Mouse (Mus musculus) CD4-positive helper T cell, adult 2 months (primary cell): ENCODE data around the gene Cfp.

Experiments
- DNase-seq: peaks from one replicate; pipeline ENCODE4 v3.0.0-alpha.2; 2012; ENCODE audit warnings: low read depth, missing footprints, low spot score

Gene Cfp

DNA sequence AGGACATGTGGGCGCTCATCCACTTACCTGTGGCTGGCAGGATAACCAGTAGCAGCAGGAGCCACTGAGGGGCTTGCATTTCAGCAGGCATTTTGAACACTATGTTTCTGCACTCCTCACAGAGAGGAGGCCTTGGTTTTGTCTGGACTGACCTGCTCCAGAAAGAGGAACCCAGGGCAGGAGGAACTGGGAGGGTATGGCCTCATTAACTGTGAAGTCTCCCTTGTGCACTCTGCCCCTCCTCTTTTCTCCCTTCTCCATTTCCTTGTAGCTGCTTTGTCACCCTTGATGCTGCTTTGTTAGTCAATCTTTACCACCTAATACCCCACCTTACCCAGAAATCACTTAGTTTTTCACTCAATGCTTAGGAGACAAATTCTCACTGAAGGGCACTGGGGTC is at the start of gene Cfp:
Gene Cfp (minus strand): TSS at position 192 of the 400 bp plus-strand sequence.
- DNase-seq: no peak

DNA sequence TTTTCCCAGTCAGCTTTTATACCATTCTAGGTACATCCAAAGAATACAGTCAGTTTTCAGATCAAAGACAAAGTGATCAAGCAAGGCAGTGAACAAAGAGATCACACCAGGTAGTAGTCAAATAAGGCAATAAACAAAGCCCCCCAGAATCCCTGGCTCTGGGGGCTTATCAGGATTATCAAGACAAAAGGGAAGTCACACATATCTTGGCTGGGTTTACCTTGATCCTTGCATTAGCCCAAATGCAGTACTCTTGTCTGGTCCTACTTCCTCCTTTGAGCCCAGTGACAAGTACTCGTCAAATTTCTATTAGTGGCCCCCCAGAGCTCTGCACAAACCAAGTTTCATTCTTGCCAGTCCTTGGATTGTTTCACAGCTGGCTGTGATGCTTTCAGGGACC is 49.5 kb upstream of the Cfp start:
- DNase-seq: no peak

DNA sequence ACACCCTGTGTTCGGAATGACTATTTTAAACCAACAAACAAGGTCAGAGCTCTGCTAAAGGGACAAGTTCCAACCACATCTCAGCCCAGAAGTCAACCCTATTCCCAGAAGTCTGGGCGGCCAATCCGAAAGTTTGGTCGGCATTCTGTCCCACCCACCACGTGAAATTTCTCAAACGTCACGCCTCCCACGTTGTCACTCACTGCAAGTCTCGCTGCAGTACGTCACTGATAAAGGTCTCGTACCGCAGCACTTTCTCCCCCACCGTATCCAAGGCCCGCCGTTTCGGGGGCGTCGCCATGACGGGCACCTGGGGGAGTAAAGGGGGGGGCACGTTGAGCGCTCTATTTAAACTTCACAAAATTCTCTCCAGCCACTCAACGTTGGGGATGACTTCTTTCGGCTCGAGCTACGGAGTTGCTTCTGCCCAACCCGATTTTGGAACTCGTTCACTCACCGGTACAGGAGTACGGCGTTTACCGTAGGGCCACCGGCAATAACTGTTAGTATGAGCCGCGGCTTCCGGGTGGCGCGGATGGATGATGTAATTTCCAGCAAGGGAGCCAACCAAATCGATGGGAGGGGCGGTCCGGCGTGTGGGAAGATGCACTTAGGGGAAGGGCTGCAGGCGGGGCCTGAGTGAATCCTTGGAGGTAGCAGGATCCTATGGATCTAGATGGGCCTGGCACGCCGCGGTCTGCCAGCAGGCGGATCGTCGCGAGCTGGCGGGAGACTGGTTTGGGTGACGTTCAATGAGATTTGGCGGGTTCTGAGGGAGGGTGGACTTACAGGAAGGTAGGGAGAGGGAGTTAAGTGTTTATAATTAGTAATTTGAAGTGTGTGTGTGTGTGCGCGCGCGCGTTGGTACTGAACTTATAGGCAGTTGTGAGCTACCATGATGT is 30.4 kb upstream of the Cfp start, which contains the start of gene Uxt:
Gene Uxt (minus strand): TSS at position 541 of the 902 bp plus-strand sequence.
- DNase-seq: peak; percentile 91

DNA sequence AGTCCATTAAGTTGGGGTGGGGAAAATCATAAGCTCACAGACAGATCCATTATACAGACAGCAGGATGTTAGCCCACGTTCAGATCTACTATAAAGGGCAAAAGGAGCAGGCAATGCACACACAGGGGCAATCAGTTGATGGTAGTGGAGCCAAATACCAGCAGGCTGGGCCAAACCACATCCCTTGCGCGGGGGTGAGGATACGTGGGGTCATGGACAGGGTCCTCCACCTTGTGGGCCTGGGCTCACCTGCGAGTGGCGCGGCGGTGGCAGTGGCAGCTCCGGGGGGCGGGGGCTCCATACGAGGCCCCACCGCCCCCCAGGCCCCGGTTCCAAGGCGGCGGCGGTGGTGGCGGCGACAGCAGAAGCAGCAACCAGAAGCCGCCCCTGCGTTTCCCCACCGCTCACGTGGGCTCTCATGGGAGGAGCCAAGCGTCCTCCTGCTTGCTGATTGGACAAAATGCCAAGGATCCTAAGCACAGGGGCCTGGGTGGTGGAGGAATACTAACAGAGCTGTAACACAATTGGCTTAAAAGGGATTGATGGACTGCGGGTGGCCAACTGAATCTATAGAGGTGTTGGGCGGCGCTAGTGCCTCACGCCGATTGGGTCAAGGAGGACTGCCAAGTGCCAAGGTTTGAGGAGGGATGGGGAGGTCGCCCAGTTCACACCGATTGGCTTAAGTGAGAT is 19.0 kb upstream of the Cfp start, which contains the start of gene Elk1:
Gene Elk1 (minus strand): TSS at position 418 of the 690 bp plus-strand sequence.
- DNase-seq: peak; percentile 92

DNA sequence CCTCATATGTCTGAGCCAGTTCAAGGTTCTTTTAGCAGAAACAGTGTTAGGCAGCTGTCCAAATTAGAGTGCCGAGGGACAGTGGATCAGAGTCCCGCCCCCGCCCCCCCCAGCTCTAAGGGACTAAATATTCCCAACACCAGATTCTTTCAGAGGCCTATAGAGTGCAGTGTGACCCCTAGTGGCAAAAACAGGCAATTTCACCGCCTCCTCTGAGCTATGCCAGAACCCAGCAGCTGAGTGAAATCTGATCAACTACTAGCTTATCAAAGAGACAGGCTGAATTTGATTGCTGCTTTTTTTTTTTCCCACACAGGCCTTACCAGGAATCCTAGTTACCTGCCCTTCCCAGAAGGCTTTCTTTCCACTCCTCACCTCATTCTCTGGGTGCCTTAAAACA is 14.7 kb upstream of the Cfp start:
- DNase-seq: peak; percentile 44

DNA sequence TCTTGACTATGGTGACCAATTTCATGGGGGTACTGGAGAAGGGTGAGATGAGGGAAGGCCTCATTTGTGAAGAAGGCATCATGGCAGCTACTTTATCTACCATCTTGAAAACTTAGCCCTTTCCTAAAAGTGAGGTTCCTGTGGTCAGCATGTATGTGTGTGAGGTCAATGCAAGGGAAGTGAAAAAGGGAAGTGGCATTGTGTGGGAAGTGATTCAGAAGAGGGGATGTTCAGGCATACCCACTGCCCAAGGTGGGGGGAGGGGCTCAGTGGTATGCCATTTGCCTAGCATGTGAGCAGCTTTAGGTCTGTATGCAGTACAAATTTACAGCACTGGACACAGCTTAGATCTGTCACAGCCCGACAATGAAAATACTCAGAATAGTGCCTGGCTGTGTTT is 608 bp upstream of the Cfp start:
- DNase-seq: no peak

DNA sequence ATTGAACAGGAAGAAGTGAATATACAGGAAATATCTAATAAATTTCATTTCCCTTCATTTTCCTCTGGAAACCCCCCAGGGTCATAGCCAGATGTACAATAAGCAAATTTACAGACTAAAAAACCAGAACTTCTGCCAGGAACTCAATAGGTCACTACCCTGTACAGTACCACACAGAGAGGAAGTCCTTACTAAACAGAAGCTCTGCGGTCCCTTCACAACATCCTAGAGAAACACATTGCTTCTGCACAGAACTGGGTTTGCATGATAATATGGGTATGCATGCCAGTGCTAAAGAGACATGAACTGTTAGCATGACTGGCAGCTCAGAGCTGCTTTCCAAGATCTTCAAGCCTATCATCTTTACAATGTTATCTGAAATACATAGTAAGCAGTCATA is 1.5 kb downstream of the Cfp start:
- no peak for DNase-seq

DNA sequence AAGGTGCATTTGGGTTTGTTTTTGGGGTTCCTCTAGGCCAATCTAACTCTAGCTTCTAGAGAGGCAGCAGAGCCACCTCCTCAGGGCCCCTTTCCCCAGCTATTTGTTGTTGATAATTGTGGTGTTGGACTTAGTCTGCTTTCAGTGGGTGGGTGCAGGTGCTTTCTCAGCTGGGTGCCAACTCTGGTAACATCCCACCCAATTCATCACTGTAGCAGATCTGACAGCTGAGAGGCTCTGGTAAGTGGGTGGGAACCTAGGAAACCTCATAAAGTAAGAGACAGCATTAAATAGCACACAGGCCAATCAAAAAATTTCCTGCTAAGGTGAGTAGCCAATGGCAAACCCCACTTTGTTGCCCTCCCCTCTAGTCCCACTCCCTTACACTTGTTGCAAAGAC is 6.4 kb downstream of the Cfp start:
- DNase-seq: no peak

DNA sequence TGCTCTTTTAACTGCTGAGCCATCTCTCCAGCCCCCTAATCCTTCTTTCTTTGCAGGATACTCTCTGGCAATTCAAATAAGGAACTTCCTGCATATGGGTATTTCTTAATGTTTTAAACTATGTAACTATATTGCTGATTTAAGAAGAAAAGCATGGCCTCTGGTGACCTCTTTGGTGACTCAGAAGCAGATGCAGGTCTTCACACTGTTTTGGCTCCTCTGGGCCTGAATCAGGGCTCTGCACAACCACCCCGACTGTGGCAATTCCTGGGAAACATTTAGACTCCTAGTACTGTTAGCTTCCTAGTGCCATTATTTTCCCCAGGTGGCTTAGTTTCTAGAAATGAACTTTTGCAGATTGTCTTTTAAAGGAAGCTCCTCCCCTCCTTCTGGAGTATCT is 7.8 kb downstream of the Cfp start:
- no peak for DNase-seq

DNA sequence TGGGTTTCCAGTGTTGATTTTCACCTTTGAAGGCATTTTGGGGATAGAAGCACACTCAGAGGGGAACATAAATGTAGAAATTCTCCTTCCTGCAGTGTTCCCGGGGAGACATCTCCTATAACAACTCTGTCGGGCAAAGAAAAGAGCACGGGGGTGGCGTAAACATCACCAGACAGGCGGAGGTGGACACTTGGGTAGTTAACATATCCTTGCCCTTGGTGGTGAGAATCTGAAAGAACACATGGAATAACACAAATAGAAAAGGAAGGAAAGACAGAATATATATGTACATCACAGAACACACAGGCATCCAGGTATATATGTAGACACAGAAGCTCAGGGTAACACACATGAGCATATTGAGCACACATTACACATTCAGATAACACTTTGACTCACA is 10.0 kb downstream of the Cfp start:
- no peak for DNase-seq

DNA sequence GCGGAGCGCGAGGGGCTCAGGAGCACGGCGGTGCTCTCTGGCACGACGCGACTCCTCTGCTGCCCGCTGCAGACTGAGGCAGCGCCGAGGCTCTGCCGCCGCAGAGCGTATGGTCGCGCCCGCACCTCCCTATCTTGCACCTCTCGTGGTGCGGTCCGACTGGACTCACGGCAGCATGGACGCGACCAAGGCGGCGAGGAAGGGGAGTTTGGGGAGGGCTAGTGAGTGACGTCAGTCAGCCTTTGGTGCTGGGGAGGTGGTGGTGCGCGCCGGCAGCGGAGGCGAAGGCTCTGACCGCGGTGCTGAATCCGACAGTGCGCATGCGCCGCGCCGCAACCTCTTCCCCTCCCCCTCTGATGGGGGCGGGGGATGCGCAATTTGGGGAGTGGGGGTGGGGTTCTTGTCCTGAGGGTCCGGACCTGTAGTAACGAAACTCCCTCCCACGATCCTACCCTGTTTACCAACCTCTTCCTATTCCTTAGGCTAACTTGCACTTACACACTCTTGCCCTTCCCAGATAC is 10.5 kb downstream of the Cfp start, which contains the start of gene Syn1:
Gene Syn1 (minus strand): TSS at position 161 of the 521 bp plus-strand sequence.
- DNase-seq: peak; percentile 87

DNA sequence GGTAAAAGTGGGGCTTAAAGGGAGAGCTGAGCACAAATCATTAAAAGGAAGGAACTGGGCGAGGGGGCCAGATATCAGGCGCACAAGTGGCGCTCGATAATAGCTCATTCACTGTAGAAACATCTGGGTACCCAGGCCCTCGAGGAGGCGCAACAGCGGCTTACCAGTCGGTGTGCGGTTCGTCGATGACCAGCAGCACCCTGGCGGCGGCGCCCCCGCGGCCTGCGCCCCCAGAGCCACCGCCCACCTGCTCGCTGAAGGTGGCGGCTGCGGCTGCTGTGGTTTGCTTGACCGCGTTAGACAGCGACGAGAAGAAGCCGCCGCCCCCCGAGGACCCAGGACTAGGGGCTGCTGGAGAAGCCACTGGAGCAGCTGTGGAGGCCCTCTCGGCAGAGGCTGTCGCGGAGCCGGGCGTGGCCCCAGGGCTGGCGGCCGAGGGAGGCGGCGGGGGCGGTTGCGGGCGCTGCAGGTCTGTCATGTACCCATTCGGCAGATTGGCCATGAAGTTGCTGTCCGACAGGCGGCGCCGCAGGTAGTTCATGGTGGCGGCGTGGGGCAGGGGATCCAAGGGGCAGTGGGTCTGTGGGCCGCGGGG is 11.0 kb downstream of the Cfp start:
- no peak for DNase-seq

DNA sequence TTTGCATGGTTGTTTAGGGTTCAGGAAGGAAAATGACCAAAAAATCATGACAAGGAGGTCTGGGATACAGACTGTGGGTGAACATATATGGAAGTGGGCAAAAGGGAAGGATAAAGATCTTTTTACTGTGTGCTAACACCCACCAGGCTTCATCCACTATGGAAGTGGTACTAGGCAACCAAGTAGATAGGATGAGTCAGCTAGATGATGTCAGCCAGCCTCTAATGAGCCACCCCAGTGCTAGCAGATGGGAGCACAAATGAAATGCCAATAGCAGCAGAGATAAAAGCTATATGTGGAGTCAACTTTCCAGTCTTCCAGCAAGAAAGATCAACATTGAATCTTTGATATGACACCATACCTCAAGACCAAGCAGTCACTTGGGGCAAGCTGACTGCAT is 16.3 kb downstream of the Cfp start:
- no peak for DNase-seq

DNA sequence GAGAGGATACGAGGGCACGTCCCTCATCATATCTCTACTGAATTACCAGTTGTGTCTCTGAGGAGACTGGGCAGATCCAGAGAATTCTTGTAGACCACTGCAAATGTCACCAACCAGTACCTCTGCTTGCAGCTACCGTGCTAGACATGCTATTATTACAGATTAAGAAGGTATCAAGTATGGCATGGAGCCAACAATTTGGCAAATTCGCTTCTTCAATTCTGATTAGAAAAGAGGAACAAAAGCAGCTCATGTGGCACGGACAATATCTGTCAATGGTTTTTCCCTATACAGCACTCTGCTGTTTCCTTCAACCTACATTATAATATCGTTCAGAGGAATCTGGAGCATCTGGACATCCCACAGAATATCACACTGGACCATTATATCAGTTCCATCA is 17.6 kb downstream of the Cfp start:
- no peak for DNase-seq

DNA sequence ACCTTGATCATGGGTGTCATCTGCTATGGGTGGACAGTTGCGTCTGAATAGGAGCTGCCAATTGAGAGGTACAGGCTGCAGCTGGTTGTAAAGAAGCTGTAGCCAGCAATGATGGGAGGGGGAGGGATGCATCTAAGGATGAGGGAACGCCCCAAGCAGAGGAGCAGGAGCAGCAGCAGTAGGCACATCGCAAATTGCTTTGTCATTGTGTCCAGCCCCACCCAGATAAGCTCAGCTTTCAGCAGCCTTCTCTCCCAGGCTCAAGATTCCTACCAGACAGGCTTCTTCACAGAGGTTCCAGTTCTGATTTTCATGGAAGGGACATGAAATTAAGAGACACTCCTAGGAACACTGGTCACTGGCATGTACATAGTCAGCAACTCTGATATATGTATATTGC is 21.3 kb downstream of the Cfp start:
- DNase-seq: no peak
